Mouse (Mus musculus): Measurements from ENCODE around the gene Jag1. TPM values are rescaled to one million over a fixed set of nuclear protein-coding genes. Genes with fewer than 3 reads are reported as not detected.

Gene Jag1
- polyA plus RNA-seq (2012; rRNA removed), result 0.50 and 0.54 TPM in 2 replicates

GRCm38 (mm10) chr2:137116025-137116674 is at the start of gene Jag1:
Gene Jag1 (minus strand): TSS chr2:137116644.

Other genes with a start within 250 kb of the Jag1 start
- not detected in 2 replicates for gene AL731706.2, start 231.0 kb downstream of the Jag1 start, polyA plus RNA-seq (2012; rRNA removed)
- gene Slx4ip, start 225.4 kb downstream of the Jag1 start, polyA plus RNA-seq (2012; rRNA removed), result 1.3 TPM in 2 replicates
- gene AL731706.1, start 225.3 kb downstream of the Jag1 start, polyA plus RNA-seq (2012; rRNA removed), result 10.4 and 12.0 TPM in 2 replicates
- gene Mkks, start 225.3 kb downstream of the Jag1 start, polyA plus RNA-seq (2012; rRNA removed), result 2.7 and 3.4 TPM in 2 replicates

Data from liver, embryonic 14 days (tissue).